Mouse (Mus musculus) adrenal gland, adult 18-20 months (tissue): ENCODE data around the gene Gmpr. TPM values are rescaled to one million over a fixed set of nuclear protein-coding genes. Genes with fewer than 3 reads are reported as not detected.

Source experiments
- DNase-seq, 2 experiments: peaks; one replicate each; pipeline ENCODE4 v3.0.0; 2021 to 2022; ENCODE audit warnings: low spot score in 2 of 2
- total RNA-seq, 2 experiments: library from RNA; stranded (reverse); gene quantifications; 1 replicate in 1 of 2; 2 replicates in 1 of 2; pipeline ENCODE4 v1.2.3; 2021

Gene Gmpr
- total RNA-seq, 2 experiments from 2014 or later = 40.3 to 84.5 TPM

DNA sequence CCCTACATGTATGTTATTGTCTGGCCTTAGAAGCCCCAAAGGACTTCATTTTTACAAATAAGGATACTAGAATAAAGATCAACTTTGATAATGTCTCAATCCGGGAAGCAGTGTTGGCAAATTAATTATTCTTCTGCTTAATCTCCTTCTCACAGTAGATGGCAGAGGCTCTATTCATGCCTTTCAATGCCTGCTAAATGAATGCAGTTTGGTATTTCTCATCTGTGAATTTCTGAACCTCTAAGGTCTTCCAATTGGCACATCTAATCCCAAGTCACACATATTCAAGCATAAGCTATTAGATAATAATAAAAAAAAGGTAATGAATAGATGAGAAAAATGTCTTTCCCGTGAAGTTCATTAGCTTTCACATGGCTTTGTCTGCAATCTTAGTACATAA lies 92.6 kb downstream of the Gmpr start:
- DNase-seq = no peak

DNA sequence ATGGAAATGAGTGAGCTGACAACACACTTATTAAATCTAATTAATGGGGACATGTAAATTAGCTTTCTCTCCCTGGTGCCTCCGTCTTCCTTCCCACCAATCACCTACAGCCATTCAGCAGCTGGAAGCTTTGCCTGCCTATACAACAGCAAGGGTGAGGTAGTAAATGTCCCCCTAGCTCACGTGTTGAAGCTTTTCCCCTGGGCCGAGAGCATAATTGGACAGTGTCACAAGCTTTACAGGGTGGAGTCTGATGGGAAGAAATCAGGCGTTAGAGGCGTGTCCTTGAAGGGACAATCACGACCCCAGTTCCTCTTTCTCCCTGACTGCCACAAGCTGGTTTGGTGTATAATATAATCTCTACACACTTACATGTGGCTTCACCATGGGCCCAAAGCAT lies 93.2 kb downstream of the Gmpr start:
- no peak for DNase-seq

Other genes with a start within 250 kb of the Gmpr start
- gene Mylip, start 117.7 kb upstream of the Gmpr start, total RNA-seq = 1 to 10 TPM; 6.9 to 7.5 TPM